Mouse (Mus musculus) olfactory bulb, adult 2 months (tissue): ENCODE results near the gene Pknox2.

ENCODE experiments used
- CTCF ChIP-seq: fragments of 200-500 bp; IDR thresholded peaks from 2 replicates; pipeline ENCODE4 v1.5.1; 2012; ENCODE audit warnings: low read depth, mild to moderate bottlenecking, low read length, moderate library complexity; ENCODE audit not compliant: insufficient read depth
- POLR2A ChIP-seq: fragments of 200-500 bp; IDR thresholded peaks from 2 replicates; pipeline ENCODE4 v1.6.1; 2012; ENCODE audit warnings: mild to moderate bottlenecking, low read depth, low read length, moderate library complexity; ENCODE audit not compliant: insufficient read depth

DNA sequence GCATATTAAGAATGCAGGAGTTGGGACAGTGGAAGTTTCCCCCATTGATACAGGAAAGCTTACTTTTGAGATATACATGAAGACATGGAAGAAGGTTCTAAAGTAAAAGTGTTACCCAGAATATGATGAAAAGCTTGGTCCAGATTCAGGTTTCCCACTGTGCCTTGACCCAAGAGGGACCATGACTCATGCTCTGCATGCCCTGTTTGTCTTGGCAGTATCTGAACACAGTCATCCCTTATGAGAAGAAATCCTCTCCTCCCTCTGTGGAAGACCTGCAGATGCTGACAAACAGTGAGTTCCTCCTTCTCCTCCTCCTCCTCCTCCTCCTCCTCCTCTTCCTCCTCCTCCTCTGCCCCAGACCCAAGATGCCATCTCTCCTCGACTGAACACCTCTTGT is 276.9 kb downstream of the Pknox2 start:
- TF ChIP-seq POLR2A (no peak), CTCF (no peak)
